Mouse (Mus musculus): ENCODE measurements at regions not wholly inside any gene's neighbourhood (a gene's known extent, or its start where the extent isn't known, plus 50 kb on each side); places are given as distances from the start of the nearest gene placed in this dataset.
A peak's percentile ranks its signal among the peaks of the same experiment; 100 is the strongest.

DNA sequence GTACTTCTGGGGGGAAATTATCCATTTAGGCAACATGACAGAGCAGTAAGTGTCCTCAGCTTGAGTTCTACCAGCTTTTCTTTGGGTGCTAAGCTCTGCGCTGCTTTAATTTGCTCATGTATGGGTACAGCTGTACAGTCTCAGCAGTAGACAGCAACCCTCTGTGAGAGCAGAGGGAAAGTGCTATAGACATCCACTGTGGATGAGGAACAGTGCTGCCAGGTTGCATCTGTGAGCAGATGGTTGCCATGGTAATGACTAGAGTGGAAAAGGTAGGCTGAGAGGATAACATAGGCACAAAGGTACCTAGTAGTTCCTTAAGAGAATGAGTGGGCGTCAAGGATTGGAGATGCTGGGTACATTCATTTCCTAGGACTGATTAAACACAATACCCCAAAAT lies 180.5 kb upstream of the Mbnl1 start:
- WGBS = 90% methylated on average over 2 of the region's 2 CpGs
- Histone ChIP-seq H3K27ac (ENCODE audit: low read length) (no peak overlapping the region), H3K36me3 (ENCODE audit: control insufficient read depth, insufficient read depth) (no peaks in the 10 kb centered on the region), H3K9ac (ENCODE audit: low read length) (no peak overlapping the region), H3K4me2 (ENCODE audit: low read depth, low read length) (no peak overlapping the region), H3K27me3 (ENCODE audit: control insufficient read depth, insufficient read depth, low read length) (no peaks in the 10 kb centered on the region), H3K4me1 (ENCODE audit: control insufficient read depth, insufficient read depth, low read length) (no peaks in the 10 kb centered on the region), H3K4me3 (ENCODE audit: low read length) (no peak overlapping the region), H3K9me3 (replicated peaks; ENCODE audit: control insufficient read depth, low read length) (no peaks in the 10 kb centered on the region)
- ATAC-seq (replicated peaks; ENCODE audit: extremely low read depth, insufficient read depth, low FRiP score) = no peak

DNA sequence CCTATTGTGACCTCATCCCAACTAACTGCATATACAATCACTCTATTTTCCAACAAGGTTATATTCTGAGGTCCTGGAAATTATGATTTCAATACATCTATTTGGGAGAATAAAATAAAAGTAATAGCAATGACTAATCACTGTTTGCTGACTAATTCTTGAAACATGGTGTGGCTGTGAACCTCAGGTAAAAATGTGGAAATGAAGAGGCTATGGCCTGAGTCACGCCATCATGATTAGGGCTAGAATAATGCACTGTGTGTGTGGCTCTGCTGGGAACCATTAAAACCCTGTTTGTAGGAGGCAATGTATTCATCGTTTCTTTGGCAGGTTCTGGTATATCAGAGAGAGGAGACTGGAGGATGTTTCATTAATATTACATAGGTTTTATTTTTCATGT lies 179.7 kb upstream of the Mbnl1 start:
- Histone ChIP-seq H3K36me3 (ENCODE audit: control insufficient read depth, insufficient read depth) (no peaks in the 10 kb centered on the region), H3K9ac (ENCODE audit: low read length) (no peak overlapping the region), H3K27ac (ENCODE audit: low read length) (no peak overlapping the region), H3K4me1 (ENCODE audit: control insufficient read depth, insufficient read depth, low read length) (no peaks in the 10 kb centered on the region), H3K27me3 (ENCODE audit: control insufficient read depth, insufficient read depth, low read length) (no peaks in the 10 kb centered on the region), H3K9me3 (replicated peaks; ENCODE audit: control insufficient read depth, low read length) (no peaks in the 10 kb centered on the region), H3K4me3 (ENCODE audit: low read length) (no peak overlapping the region), H3K4me2 (ENCODE audit: low read depth, low read length) (no peak overlapping the region)
- WGBS = 92% methylated on average over 2 of the region's 2 CpGs
- no peak for ATAC-seq (replicated peaks; ENCODE audit: extremely low read depth, insufficient read depth, low FRiP score)

DNA sequence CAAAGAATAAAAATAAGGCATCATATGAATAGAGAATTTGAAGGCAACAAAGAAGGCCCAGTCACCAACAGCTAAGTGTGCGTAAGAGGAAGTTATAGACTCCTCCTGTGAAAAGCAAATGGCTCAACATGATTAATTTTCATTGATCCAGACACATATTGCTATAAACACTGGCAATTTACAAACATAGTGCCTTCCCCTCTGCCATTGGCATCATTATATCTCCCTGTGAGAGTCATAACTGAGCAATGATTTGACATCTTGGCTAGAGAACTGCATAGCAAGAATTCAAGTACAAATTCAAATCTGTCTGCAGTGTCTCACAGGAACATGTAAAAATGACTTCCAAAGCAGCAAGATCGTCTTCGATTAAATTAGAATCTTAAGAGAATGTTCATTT lies 167.2 kb upstream of the Mbnl1 start:
- ATAC-seq (replicated peaks; ENCODE audit: extremely low read depth, insufficient read depth, low FRiP score) = no peak
- Histone ChIP-seq H3K9ac (ENCODE audit: low read length) (no peak overlapping the region), H3K4me2 (ENCODE audit: low read depth, low read length) (no peak overlapping the region), H3K36me3 (ENCODE audit: control insufficient read depth, insufficient read depth) (no peaks in the 10 kb centered on the region), H3K9me3 (replicated peaks; ENCODE audit: control insufficient read depth, low read length) (no peaks in the 10 kb centered on the region), H3K27ac (ENCODE audit: low read length) (no peak overlapping the region), H3K4me3 (ENCODE audit: low read length) (no peak overlapping the region), H3K27me3 (ENCODE audit: control insufficient read depth, insufficient read depth, low read length) (no peaks in the 10 kb centered on the region), H3K4me1 (ENCODE audit: control insufficient read depth, insufficient read depth, low read length) (no peaks in the 10 kb centered on the region)
- WGBS = 88% methylated on average over 3 of the region's 3 CpGs

DNA sequence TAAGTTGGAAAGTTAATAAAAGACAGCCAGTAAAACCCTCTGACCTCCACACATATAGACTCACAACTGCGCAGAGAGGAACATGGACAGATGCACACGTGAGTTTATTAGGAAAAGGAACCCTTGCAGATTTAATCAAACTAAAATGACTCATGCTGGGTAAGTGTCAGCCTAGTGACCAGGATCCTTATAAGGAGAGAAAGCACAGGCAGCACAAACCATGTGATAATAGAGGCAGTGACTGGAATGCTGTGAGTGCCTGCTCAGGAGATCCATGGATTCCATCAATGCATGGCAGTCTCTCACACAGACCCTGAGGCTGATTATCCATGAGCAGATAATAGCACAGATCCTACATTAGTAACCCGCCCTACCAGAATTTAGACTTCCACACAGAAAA lies 162.2 kb upstream of the Mbnl1 start:
- Histone ChIP-seq H3K27me3 (ENCODE audit: control insufficient read depth, insufficient read depth, low read length) (no peaks in the 10 kb centered on the region), H3K4me3 (ENCODE audit: low read length) (no peak overlapping the region), H3K9me3 (replicated peaks; ENCODE audit: control insufficient read depth, low read length) (no peaks in the 10 kb centered on the region), H3K27ac (ENCODE audit: low read length) (no peak overlapping the region), H3K36me3 (ENCODE audit: control insufficient read depth, insufficient read depth) (no peaks in the 10 kb centered on the region), H3K4me2 (ENCODE audit: low read depth, low read length) (no peak overlapping the region), H3K4me1 (ENCODE audit: control insufficient read depth, insufficient read depth, low read length) (no peaks in the 10 kb centered on the region), H3K9ac (ENCODE audit: low read length) (no peak overlapping the region)
- ATAC-seq (replicated peaks; ENCODE audit: extremely low read depth, insufficient read depth, low FRiP score) = peak; percentile 55; the same call in 1 of the 2 replicates
- 63% methylated on average over 3 of the region's 3 CpGs for WGBS

DNA sequence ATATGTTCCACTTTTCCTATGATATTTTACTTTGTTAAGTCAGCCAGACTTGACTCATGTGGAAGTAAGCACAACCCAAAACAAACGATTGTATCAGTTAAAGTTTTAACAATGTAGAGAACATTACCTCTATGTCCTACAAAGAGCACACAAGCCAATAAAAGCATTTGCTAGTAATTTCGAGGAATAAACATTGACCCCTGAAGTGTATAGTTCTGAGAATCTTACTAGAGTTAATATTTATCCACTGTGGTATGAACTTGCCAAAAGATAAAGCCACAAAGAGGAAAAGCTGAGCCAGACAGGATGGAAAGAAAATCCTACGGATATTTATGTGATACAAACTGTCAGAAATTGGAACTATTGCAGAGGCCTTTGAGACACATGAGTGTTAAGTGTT lies 161.5 kb upstream of the Mbnl1 start:
- no peak overlapping the region for H3K27ac ChIP-seq (ENCODE audit: low read length)

DNA sequence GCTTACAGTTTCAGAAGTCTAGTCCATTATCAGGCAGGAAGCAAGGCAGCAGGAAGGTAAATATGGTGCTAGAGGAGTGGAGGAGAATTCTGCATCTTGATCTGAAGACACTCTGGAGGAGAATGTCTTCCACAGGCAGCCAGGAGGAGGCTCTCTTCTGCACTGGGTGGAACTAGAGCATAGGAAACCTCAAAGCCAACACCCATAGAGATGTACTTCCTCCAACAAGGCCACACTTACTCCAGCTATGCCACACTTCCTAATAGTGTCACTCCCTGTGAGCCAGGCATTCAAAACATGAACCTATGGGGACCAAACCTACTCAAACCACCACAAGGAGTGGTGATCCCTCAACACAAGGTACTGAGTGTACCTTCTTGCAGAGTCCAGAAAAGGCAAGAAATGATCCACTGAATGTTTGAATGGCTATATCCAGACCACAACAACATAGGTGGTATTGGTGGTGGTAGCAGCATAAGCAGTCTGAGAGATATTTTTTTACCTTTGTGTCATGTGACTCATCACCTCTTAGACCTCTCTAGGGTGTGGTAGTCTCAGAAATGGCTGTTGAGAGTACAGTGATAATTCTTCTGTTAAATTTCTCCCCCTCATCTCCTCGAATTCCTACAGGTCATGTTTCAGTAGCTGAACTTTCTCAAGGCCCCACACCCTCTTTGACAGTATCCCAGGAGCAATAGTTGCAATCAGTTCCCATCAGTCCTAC lies 152.3 kb upstream of the Mbnl1 start:
- Histone ChIP-seq H3K4me1 (ENCODE audit: control insufficient read depth, insufficient read depth, low read length) (no peaks in the 10 kb centered on the region), H3K4me3 (ENCODE audit: low read length) (no peak overlapping the region), H3K9ac (ENCODE audit: low read length) (no peak overlapping the region), H3K4me2 (ENCODE audit: low read depth, low read length) (no peak overlapping the region), H3K36me3 (ENCODE audit: control insufficient read depth, insufficient read depth) (no peaks in the 10 kb centered on the region), H3K27ac (ENCODE audit: low read length) (no peak overlapping the region), H3K27me3 (ENCODE audit: control insufficient read depth, insufficient read depth, low read length) (no peaks in the 10 kb centered on the region), H3K9me3 (replicated peaks; ENCODE audit: control insufficient read depth, low read length) (no peaks in the 10 kb centered on the region)
- 38% methylated on average over 1 of the region's 1 CpGs for WGBS
- no peak for ATAC-seq (replicated peaks; ENCODE audit: extremely low read depth, insufficient read depth, low FRiP score)

More for the DNA sequence above, 161.5 kb upstream of the Mbnl1 start:
- no peak for ATAC-seq (replicated peaks; ENCODE audit: extremely low read depth, insufficient read depth, low FRiP score)
- Histone ChIP-seq H3K27me3 (ENCODE audit: control insufficient read depth, insufficient read depth, low read length) (no peaks in the 10 kb centered on the region), H3K9me3 (replicated peaks; ENCODE audit: control insufficient read depth, low read length) (no peaks in the 10 kb centered on the region), H3K36me3 (ENCODE audit: control insufficient read depth, insufficient read depth) (no peaks in the 10 kb centered on the region), H3K9ac (ENCODE audit: low read length) (no peak overlapping the region), H3K4me3 (ENCODE audit: low read length) (no peak overlapping the region), H3K4me1 (ENCODE audit: control insufficient read depth, insufficient read depth, low read length) (no peaks in the 10 kb centered on the region), H3K4me2 (ENCODE audit: low read depth, low read length) (no peak overlapping the region)
- WGBS = 49% methylated on average over 3 of the region's 3 CpGs

DNA sequence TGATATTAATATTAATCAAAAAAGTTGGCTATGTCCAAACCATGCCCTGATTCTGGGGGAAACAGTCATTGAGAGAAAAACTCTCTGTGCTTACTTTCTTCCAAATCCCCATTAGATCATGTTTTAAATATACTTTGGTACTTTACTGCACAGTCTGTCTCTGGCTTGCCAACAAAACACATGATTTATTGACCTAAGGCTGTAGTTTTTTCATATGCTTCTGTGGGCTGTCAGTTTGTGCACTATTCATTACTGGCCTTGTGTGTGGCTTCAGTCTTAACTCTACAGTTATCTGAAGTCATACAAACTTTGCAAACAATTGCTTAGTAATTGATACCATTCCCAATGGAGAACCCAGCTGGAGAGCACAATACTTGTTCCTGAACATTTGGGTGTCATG lies 149.1 kb upstream of the Mbnl1 start:
- no peaks in the 10 kb centered on the region for H3K9me3 ChIP-seq (replicated peaks; ENCODE audit: control insufficient read depth, low read length)
- no peak overlapping the region for H3K4me3 ChIP-seq (ENCODE audit: low read length)
- ATAC-seq (replicated peaks; ENCODE audit: extremely low read depth, insufficient read depth, low FRiP score) = no peak
- H3K9ac ChIP-seq (ENCODE audit: low read length) = no peak overlapping the region
- H3K4me2 ChIP-seq (ENCODE audit: low read depth, low read length) = no peak overlapping the region
- H3K27ac ChIP-seq (ENCODE audit: low read length) = no peak overlapping the region
- H3K4me1 ChIP-seq (ENCODE audit: control insufficient read depth, insufficient read depth, low read length) = no peaks in the 10 kb centered on the region
- H3K36me3 ChIP-seq (ENCODE audit: control insufficient read depth, insufficient read depth) = no peaks in the 10 kb centered on the region
- H3K27me3 ChIP-seq (ENCODE audit: control insufficient read depth, insufficient read depth, low read length) = no peaks in the 10 kb centered on the region

DNA sequence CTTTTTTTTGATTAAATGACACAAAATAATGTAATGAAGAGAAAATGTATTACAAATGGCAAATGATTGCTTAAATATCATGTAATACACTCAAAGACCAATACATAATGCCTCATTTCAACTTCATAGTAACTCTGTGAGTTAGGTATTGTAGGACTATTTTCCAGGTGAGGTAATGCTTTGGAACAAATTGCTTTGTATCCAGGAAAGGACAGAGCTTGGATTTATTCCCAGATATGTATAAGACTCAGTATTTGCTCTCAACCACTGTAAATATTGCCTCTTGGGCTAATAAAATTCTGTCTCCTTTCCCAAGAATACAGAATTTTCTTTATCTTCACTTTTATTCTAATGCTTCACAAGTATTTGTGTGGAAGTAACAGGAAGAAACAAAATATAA lies 148.2 kb upstream of the Mbnl1 start:
- H3K4me2 ChIP-seq (ENCODE audit: low read depth, low read length) = no peak overlapping the region
- no peak overlapping the region for H3K27ac ChIP-seq (ENCODE audit: low read length)
- no peak overlapping the region for H3K4me3 ChIP-seq (ENCODE audit: low read length)
- no peak overlapping the region for H3K9ac ChIP-seq (ENCODE audit: low read length)
- no peaks in the 10 kb centered on the region for H3K27me3 ChIP-seq (ENCODE audit: control insufficient read depth, insufficient read depth, low read length)
- no peaks in the 10 kb centered on the region for H3K36me3 ChIP-seq (ENCODE audit: control insufficient read depth, insufficient read depth)
- H3K4me1 ChIP-seq (ENCODE audit: control insufficient read depth, insufficient read depth, low read length) = no peaks in the 10 kb centered on the region
- H3K9me3 ChIP-seq (replicated peaks; ENCODE audit: control insufficient read depth, low read length) = no peaks in the 10 kb centered on the region
- ATAC-seq (replicated peaks; ENCODE audit: extremely low read depth, insufficient read depth, low FRiP score) = no peak

DNA sequence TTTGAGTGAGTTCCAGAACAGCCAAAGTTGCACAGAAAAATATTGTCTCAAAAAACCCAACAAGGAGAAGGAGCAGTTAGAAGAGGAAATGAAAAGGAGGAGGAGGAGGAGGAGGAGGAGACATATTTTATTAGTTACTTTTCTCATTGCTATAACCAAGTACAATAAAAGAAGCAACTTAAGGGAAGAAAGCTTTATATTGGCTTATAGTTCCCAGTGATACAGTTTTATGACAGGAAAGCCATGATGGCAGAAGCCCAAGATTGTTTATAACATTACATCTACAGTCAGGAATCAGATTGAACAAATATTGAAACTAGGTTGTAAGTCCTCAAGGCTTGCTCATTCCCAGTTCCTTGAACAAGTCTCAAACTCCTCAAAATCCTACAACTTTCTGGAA lies 147.7 kb upstream of the Mbnl1 start:
- Histone ChIP-seq H3K4me1 (ENCODE audit: control insufficient read depth, insufficient read depth, low read length) (no peaks in the 10 kb centered on the region), H3K27ac (ENCODE audit: low read length) (no peak overlapping the region), H3K4me2 (ENCODE audit: low read depth, low read length) (no peak overlapping the region), H3K4me3 (ENCODE audit: low read length) (no peak overlapping the region), H3K9ac (ENCODE audit: low read length) (no peak overlapping the region), H3K36me3 (ENCODE audit: control insufficient read depth, insufficient read depth) (no peaks in the 10 kb centered on the region), H3K9me3 (replicated peaks; ENCODE audit: control insufficient read depth, low read length) (no peaks in the 10 kb centered on the region), H3K27me3 (ENCODE audit: control insufficient read depth, insufficient read depth, low read length) (no peaks in the 10 kb centered on the region)
- no peak for ATAC-seq (replicated peaks; ENCODE audit: extremely low read depth, insufficient read depth, low FRiP score)

DNA sequence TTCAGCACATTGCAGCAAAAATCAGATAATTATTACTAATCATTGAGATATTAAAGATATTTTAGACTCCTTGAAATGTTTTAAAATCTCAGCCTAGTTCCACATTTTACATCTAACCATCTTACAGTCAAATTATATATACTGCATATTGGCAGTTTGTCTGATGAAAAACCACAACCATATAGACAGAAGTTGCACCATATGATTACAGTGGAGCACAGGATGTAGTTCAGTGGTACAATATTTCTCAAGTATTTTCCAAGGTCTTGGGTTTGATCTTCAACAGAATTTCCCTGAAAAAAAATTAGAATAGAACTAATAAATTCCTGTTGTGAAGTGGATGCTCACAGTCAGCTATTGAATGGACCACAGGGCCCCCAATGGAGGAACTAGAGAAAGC lies 140.2 kb upstream of the Mbnl1 start:
- no peaks in the 10 kb centered on the region for H3K4me1 ChIP-seq (ENCODE audit: control insufficient read depth, insufficient read depth, low read length)
- ATAC-seq (replicated peaks; ENCODE audit: extremely low read depth, insufficient read depth, low FRiP score) = no peak
- no peaks in the 10 kb centered on the region for H3K36me3 ChIP-seq (ENCODE audit: control insufficient read depth, insufficient read depth)
- H3K9ac ChIP-seq (ENCODE audit: low read length) = no peak overlapping the region
- H3K9me3 ChIP-seq (replicated peaks; ENCODE audit: control insufficient read depth, low read length) = no peaks in the 10 kb centered on the region
- H3K27ac ChIP-seq (ENCODE audit: low read length) = no peak overlapping the region
- no peaks in the 10 kb centered on the region for H3K27me3 ChIP-seq (ENCODE audit: control insufficient read depth, insufficient read depth, low read length)
- H3K4me3 ChIP-seq (ENCODE audit: low read length) = no peak overlapping the region
- H3K4me2 ChIP-seq (ENCODE audit: low read depth, low read length) = no peak overlapping the region

Measured in heart, embryonic 16.5 days (tissue).